Comparison of ENCODE assay signal across 8 mouse cellular contexts in genomic region chr5:64811500-64812123, GRCm38 (mm10). TPM values are rescaled to one million over a fixed set of nuclear protein-coding genes. Genes with fewer than 3 reads are reported as not detected.
DNase-seq lines count a peak whose midpoint lies in the region; ATAC-seq lines count a peak whose summit lies in the region.

No protein-coding gene starts in this region.

- H3K9me3 ChIP-seq in heart, embryonic 11.5 days (replicated peaks; ENCODE audit: control insufficient read depth, low read length): no peaks in the 10 kb centered on the region
- H3K9me3 ChIP-seq in kidney, embryonic 14.5 days (ENCODE audit: control insufficient read depth, low read length): no peaks in the 10 kb centered on the region

- H3K9ac ChIP-seq in heart, embryonic 11.5 days (ENCODE audit: low read depth, low read length): peak overlapping the region; percentile 68
- H3K9ac ChIP-seq in kidney, embryonic 14.5 days (ENCODE audit: low read depth, low read length): peak overlapping the region; percentile 44

- H3K27ac ChIP-seq in heart, embryonic 11.5 days (ENCODE audit: low read depth, low read length): peak overlapping the region; percentile 91
- peak overlapping the region; percentile 79 for H3K27ac ChIP-seq in kidney, embryonic 14.5 days (ENCODE audit: low read depth, low read length)

- peak; percentile 65 for DNase-seq in urinary bladder, postnatal 14 days (ENCODE audit: low spot score)
- no peak for DNase-seq in urinary bladder, adult 2 months (ENCODE audit: low spot score)
- peak; percentile 52 for DNase-seq in embryo, embryonic 9.5 days (ENCODE audit: extremely low spot score)
- DNase-seq in lung, postnatal 10 days: peak; percentile 82
- DNase-seq in spleen, postnatal 36 days (ENCODE audit: low spot score in 2 of 2): peak; percentile 70 to 79
- DNase-seq in layer of hippocampus, postnatal 14 days (ENCODE audit: low spot score in 2 of 2): no peak

- H3K27me3 ChIP-seq in heart, embryonic 11.5 days (ENCODE audit: control insufficient read depth, insufficient read depth, low read length): no peaks in the 10 kb centered on the region
- no peaks in the 10 kb centered on the region for H3K27me3 ChIP-seq in kidney, embryonic 14.5 days (ENCODE audit: control insufficient read depth, insufficient read depth, low read length)

- H3K4me2 ChIP-seq in heart, embryonic 11.5 days: peak overlapping the region; percentile 56
- peak overlapping the region; percentile 38 for H3K4me2 ChIP-seq in kidney, embryonic 14.5 days (replicated peaks; ENCODE audit: low read depth, low read length)

- WGBS in heart, embryonic 11.5 days (ENCODE audit: insufficient replicate concordance): 7% methylated on average over 13 of the region's 14 CpGs
- 5% methylated on average over 13 of the region's 14 CpGs for WGBS in kidney, embryonic 14.5 days

- peak overlapping the region; percentile 39 for H3K4me3 ChIP-seq in heart, embryonic 11.5 days (ENCODE audit: low read depth, low read length)
- peak overlapping the region; percentile 4; the same call in 1 of the 2 replicates for H3K4me3 ChIP-seq in kidney, embryonic 14.5 days (ENCODE audit: low read length)

- peaks cover 75% of the 10 kb centered on the region for H3K4me1 ChIP-seq in heart, embryonic 11.5 days (ENCODE audit: control insufficient read depth, insufficient read depth, low read length)
- peaks cover 65% of the 10 kb centered on the region for H3K4me1 ChIP-seq in kidney, embryonic 14.5 days (ENCODE audit: control insufficient read depth, insufficient read depth, low read length)

- ATAC-seq in heart, embryonic 11.5 days (replicated peaks; ENCODE audit: insufficient number of reproducible peaks, low FRiP score, low TSS enrichment): peak; percentile 84
- peak; percentile 53; the same call in 1 of the 2 replicates for ATAC-seq in kidney, embryonic 14.5 days (ENCODE audit: low FRiP score, low TSS enrichment)

- peaks cover 7% of the 10 kb centered on the region for H3K36me3 ChIP-seq in heart, embryonic 11.5 days (ENCODE audit: control insufficient read depth, insufficient read depth, low read length)
- peaks cover 6% of the 10 kb centered on the region; the same call in 1 of the 2 replicates for H3K36me3 ChIP-seq in kidney, embryonic 14.5 days (ENCODE audit: control insufficient read depth, insufficient read depth, low read length)

RNA-seq across cellular contexts. Expression of gene Klf3, which starts 8.4 kb away (rescaled TPM):
- 55.4 and 59.6 TPM in 2 replicates for polyA plus RNA-seq in urinary bladder, adult 2 months (2012; rRNA removed)
- 47.3 and 58.9 TPM in 2 replicates for polyA plus RNA-seq in heart, embryonic 11.5 days (2014; fragmentation: Nextera tagmentation; extraction: Ambion mirVana)
- 45.1 and 78.4 TPM in 2 replicates for polyA plus RNA-seq in kidney, embryonic 14.5 days (2014; fragmentation: Nextera tagmentation; extraction: Ambion mirVana)
- 10 to 100 TPM; 46.4 TPM for total RNA-seq in layer of hippocampus, postnatal 14 days (2021)

Comparison
In these comparisons a context has a peak if more than half of its experiments do, and no peak if none do; other contexts are left out.
1. DNase-seq: peak in urinary bladder, postnatal 14 days (single experiment), embryo, embryonic 9.5 days (single experiment), lung, postnatal 10 days (single experiment) and spleen, postnatal 36 days (2 of 2); none in urinary bladder, adult 2 months (single experiment) and layer of hippocampus, postnatal 14 days (0 of 2).